ENCODE assay signal across 8 mouse cellular contexts in the genomic region with DNA sequence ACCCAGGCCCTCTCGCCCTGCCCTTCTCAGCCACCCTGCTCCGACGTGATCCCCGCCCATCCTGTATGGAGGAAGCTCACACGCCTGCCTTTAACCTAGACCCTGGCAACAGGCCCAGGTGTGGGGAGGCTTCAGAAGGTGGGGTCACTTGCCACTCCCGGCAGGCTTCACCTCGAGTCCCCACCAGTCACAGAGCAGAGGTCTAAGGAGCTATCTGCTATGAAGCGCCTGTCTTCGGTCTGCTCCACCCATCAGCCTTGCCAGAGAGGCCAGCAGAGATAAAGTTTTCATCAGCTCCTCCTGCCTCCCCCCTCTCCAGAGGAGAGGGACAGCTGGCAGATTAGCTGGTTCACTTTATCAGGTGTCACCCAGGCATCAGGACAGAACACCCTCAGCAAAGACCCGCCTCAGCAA. TPM values are rescaled to one million over a fixed set of nuclear protein-coding genes. Genes with fewer than 3 reads are reported as not detected.
A peak's percentile ranks its signal among the peaks of the same experiment; 100 is the strongest.
DNase-seq lines count a peak whose midpoint lies in the region; ATAC-seq and TF ChIP-seq lines count a peak whose summit lies in the region.

No protein-coding gene starts in this region.

- H3K4me2 ChIP-seq in neural tube, embryonic 13.5 days = no peak overlapping the region
- no peak overlapping the region for H3K4me2 ChIP-seq in neural tube, embryonic 15.5 days
- peak overlapping the region; percentile 18; the same call in 1 of the 2 replicates for H3K4me2 ChIP-seq in intestine, postnatal 0 days (replicated peaks; ENCODE audit: low read depth)
- H3K4me2 ChIP-seq in stomach, postnatal 0 days (replicated peaks; ENCODE audit: low read depth) = no peak overlapping the region

- peak overlapping the region; percentile 18; the same call in 1 of the 2 replicates for H3K9ac ChIP-seq in neural tube, embryonic 13.5 days
- H3K9ac ChIP-seq in neural tube, embryonic 15.5 days (replicated peaks) = no peak overlapping the region
- no peak overlapping the region for H3K9ac ChIP-seq in intestine, postnatal 0 days (ENCODE audit: low read depth, low read length)
- 0 out of 2 replicates have a peak overlapping the region, but pooled peaks have one; percentile 13 for H3K9ac ChIP-seq in stomach, postnatal 0 days (ENCODE audit: low read length)

- no peaks in the 10 kb centered on the region for H3K36me3 ChIP-seq in neural tube, embryonic 13.5 days
- H3K36me3 ChIP-seq in neural tube, embryonic 15.5 days = no peaks in the 10 kb centered on the region
- H3K36me3 ChIP-seq in intestine, postnatal 0 days (ENCODE audit: control insufficient read depth, insufficient read depth) = peaks cover 32% of the 10 kb centered on the region
- no peaks in the 10 kb centered on the region for H3K36me3 ChIP-seq in stomach, postnatal 0 days (ENCODE audit: control insufficient read depth, insufficient read depth, low read length)

- no peak for TF ChIP-seq EP300 in stomach, postnatal 0 days (optimal IDR thresholded peaks at IDR 0.05)

- ATAC-seq in neural tube, embryonic 13.5 days (ENCODE audit: low read depth) = no peak
- no peak for ATAC-seq in neural tube, embryonic 15.5 days (ENCODE audit: low FRiP score)
- ATAC-seq in intestine, postnatal 0 days = no peak
- ATAC-seq in stomach, postnatal 0 days (ENCODE audit: low FRiP score, low TSS enrichment) = no peak

- peaks cover 17% of the 10 kb centered on the region for H3K4me1 ChIP-seq in neural tube, embryonic 13.5 days (replicated peaks)
- H3K4me1 ChIP-seq in neural tube, embryonic 15.5 days = peaks cover 24% of the 10 kb centered on the region
- 0 out of 2 replicates have a peak, but pooled peaks cover 4% of the 10 kb centered on the region for H3K4me1 ChIP-seq in intestine, postnatal 0 days (replicated peaks; ENCODE audit: control insufficient read depth, insufficient read depth, low read length)
- H3K4me1 ChIP-seq in stomach, postnatal 0 days (replicated peaks; ENCODE audit: control insufficient read depth, insufficient read depth) = peaks cover 2% of the 10 kb centered on the region

- WGBS in neural tube, embryonic 13.5 days = 75% methylated on average over 10 of the region's 10 CpGs
- WGBS in neural tube, embryonic 15.5 days = 70% methylated on average over 10 of the region's 10 CpGs
- 20% methylated on average over 10 of the region's 10 CpGs for WGBS in intestine, postnatal 0 days
- 31% methylated on average over 10 of the region's 10 CpGs for WGBS in stomach, postnatal 0 days

- no peak for TF ChIP-seq CTCF in intestine, postnatal 0 days (IDR thresholded peaks at IDR 0.05; ENCODE audit: low read depth)
- TF ChIP-seq CTCF in stomach, postnatal 0 days (IDR thresholded peaks at IDR 0.05; ENCODE audit: low read depth) = no peak

- peak; percentile 49 for DNase-seq in heart, adult 8-10 months (ENCODE audit: low spot score)
- peak; percentile 65 for DNase-seq in stomach, postnatal 0 days (ENCODE audit: low spot score)
- no peak for DNase-seq in layer of hippocampus, adult 9-10 months (ENCODE audit: low spot score)
- DNase-seq in layer of hippocampus, adult 8-10 months (ENCODE audit: low spot score in 2 of 2) = no peak
- DNase-seq in kidney, adult 9 months = no peak

- H3K9me3 ChIP-seq in neural tube, embryonic 13.5 days = no peaks in the 10 kb centered on the region
- no peaks in the 10 kb centered on the region for H3K9me3 ChIP-seq in neural tube, embryonic 15.5 days (replicated peaks)
- H3K9me3 ChIP-seq in intestine, postnatal 0 days (ENCODE audit: control insufficient read depth) = no peaks in the 10 kb centered on the region
- no peaks in the 10 kb centered on the region for H3K9me3 ChIP-seq in stomach, postnatal 0 days (ENCODE audit: control insufficient read depth, low read length)

- H3K4me3 ChIP-seq in neural tube, embryonic 13.5 days = no peak overlapping the region
- no peak overlapping the region for H3K4me3 ChIP-seq in neural tube, embryonic 15.5 days (replicated peaks)
- no peak overlapping the region for H3K4me3 ChIP-seq in intestine, postnatal 0 days (ENCODE audit: low read depth, low read length)
- H3K4me3 ChIP-seq in stomach, postnatal 0 days (ENCODE audit: low read depth, low read length) = no peak overlapping the region

- H3K27me3 ChIP-seq in neural tube, embryonic 13.5 days = no peaks in the 10 kb centered on the region
- no peaks in the 10 kb centered on the region for H3K27me3 ChIP-seq in neural tube, embryonic 15.5 days (replicated peaks)
- H3K27me3 ChIP-seq in intestine, postnatal 0 days (replicated peaks; ENCODE audit: control insufficient read depth, insufficient read depth, low read length) = no peaks in the 10 kb centered on the region
- no peaks in the 10 kb centered on the region for H3K27me3 ChIP-seq in stomach, postnatal 0 days (ENCODE audit: control insufficient read depth, insufficient read depth, low read length)

- H3K27ac ChIP-seq in neural tube, embryonic 13.5 days (replicated peaks) = no peak overlapping the region
- no peak overlapping the region for H3K27ac ChIP-seq in neural tube, embryonic 15.5 days (replicated peaks)
- H3K27ac ChIP-seq in intestine, postnatal 0 days (ENCODE audit: low read depth, low read length) = no peak overlapping the region
- H3K27ac ChIP-seq in stomach, postnatal 0 days (replicated peaks) = no peak overlapping the region

RNA-seq across cellular contexts. Expression of a gene that starts 4.2 kb away (rescaled TPM):
- 8.7 and 10.5 TPM in 2 replicates for polyA plus RNA-seq in neural tube, embryonic 13.5 days (2015; fragmentation: Nextera tagmentation; extraction: Ambion mirVana)
- 19.2 and 19.6 TPM in 2 replicates for polyA plus RNA-seq in neural tube, embryonic 15.5 days (2015; fragmentation: Nextera tagmentation; extraction: Ambion mirVana)
- 10 to 100 TPM; 16.7 to 23.3 (median 21.1) TPM for total RNA-seq in heart, adult 8-10 months (2022)
- polyA plus RNA-seq in intestine, postnatal 0 days (2015; fragmentation: Nextera tagmentation; extraction: Ambion mirVana) = 7.1 and 8.9 TPM in 2 replicates
- 9.0 and 10.3 TPM in 2 replicates for polyA plus RNA-seq in stomach, postnatal 0 days (2015; fragmentation: Nextera tagmentation; extraction: Ambion mirVana)
- 10 to 100 TPM; 10.5 to 15.0 (median 10.6) TPM for total RNA-seq in layer of hippocampus, adult 8-10 months (2022)

RNA-seq across cellular contexts. Expression of a gene that starts 5.3 kb away (rescaled TPM):
- 7.5 and 7.8 TPM in 2 replicates for polyA plus RNA-seq in neural tube, embryonic 13.5 days (2015; fragmentation: Nextera tagmentation; extraction: Ambion mirVana)
- polyA plus RNA-seq in neural tube, embryonic 15.5 days (2015; fragmentation: Nextera tagmentation; extraction: Ambion mirVana) = 11.8 and 16.2 TPM in 2 replicates
- 100 to 1,000 TPM; 104 to 123 (median 113) TPM for total RNA-seq in heart, adult 8-10 months (2022)
- 129 and 141 TPM in 2 replicates for polyA plus RNA-seq in intestine, postnatal 0 days (2015; fragmentation: Nextera tagmentation; extraction: Ambion mirVana)
- polyA plus RNA-seq in stomach, postnatal 0 days (2015; fragmentation: Nextera tagmentation; extraction: Ambion mirVana) = 10.7 and 12.3 TPM in 2 replicates
- 1 to 10 TPM; 5.6 to 8.5 (median 6.5) TPM for total RNA-seq in layer of hippocampus, adult 8-10 months (2022)

RNA-seq across cellular contexts. Expression of a gene that starts 47.1 kb away (rescaled TPM):
- polyA plus RNA-seq in neural tube, embryonic 13.5 days (2015; fragmentation: Nextera tagmentation; extraction: Ambion mirVana) = 74.9 and 86.2 TPM in 2 replicates
- polyA plus RNA-seq in neural tube, embryonic 15.5 days (2015; fragmentation: Nextera tagmentation; extraction: Ambion mirVana) = 76.2 and 81.4 TPM in 2 replicates
- total RNA-seq in heart, adult 8-10 months (2022) = 10 to 100 TPM; 46.1 to 53.6 (median 50.1) TPM
- 75.0 and 89.9 TPM in 2 replicates for polyA plus RNA-seq in intestine, postnatal 0 days (2015; fragmentation: Nextera tagmentation; extraction: Ambion mirVana)
- polyA plus RNA-seq in stomach, postnatal 0 days (2015; fragmentation: Nextera tagmentation; extraction: Ambion mirVana) = 40.6 and 44.5 TPM in 2 replicates
- 100 to 1,000 TPM in 1 of 4 experiments, 10 to 100 TPM in 3; 91.1 to 104 (median 95.4) TPM for total RNA-seq in layer of hippocampus, adult 8-10 months (2022)

RNA-seq across cellular contexts. Expression of a gene that starts 56.5 kb away (rescaled TPM):
- polyA plus RNA-seq in neural tube, embryonic 13.5 days (2015; fragmentation: Nextera tagmentation; extraction: Ambion mirVana) = 5.9 and 6.1 TPM in 2 replicates
- polyA plus RNA-seq in neural tube, embryonic 15.5 days (2015; fragmentation: Nextera tagmentation; extraction: Ambion mirVana) = 4.7 and 7.2 TPM in 2 replicates
- total RNA-seq in heart, adult 8-10 months (2022) = 1 to 10 TPM; 4.4 to 6.2 (median 5.4) TPM
- 3.6 and 3.9 TPM in 2 replicates for polyA plus RNA-seq in intestine, postnatal 0 days (2015; fragmentation: Nextera tagmentation; extraction: Ambion mirVana)
- 5.7 and 7.3 TPM in 2 replicates for polyA plus RNA-seq in stomach, postnatal 0 days (2015; fragmentation: Nextera tagmentation; extraction: Ambion mirVana)
- total RNA-seq in layer of hippocampus, adult 8-10 months (2022) = 10 to 100 TPM in 1 of 4 experiments, 1 to 10 TPM in 3; 8.5 to 14.4 (median 9.0) TPM

RNA-seq across cellular contexts. Expression of a gene that starts 56.6 kb away (rescaled TPM):
- 2.5 and 2.6 TPM in 2 replicates for polyA plus RNA-seq in neural tube, embryonic 13.5 days (2015; fragmentation: Nextera tagmentation; extraction: Ambion mirVana)
- polyA plus RNA-seq in neural tube, embryonic 15.5 days (2015; fragmentation: Nextera tagmentation; extraction: Ambion mirVana) = 2.7 and 2.9 TPM in 2 replicates
- 1 to 10 TPM; 5.8 to 6.7 (median 6.7) TPM for total RNA-seq in heart, adult 8-10 months (2022)
- polyA plus RNA-seq in intestine, postnatal 0 days (2015; fragmentation: Nextera tagmentation; extraction: Ambion mirVana) = 1.3 and 1.5 TPM in 2 replicates
- polyA plus RNA-seq in stomach, postnatal 0 days (2015; fragmentation: Nextera tagmentation; extraction: Ambion mirVana) = 1.8 and 2.4 TPM in 2 replicates
- total RNA-seq in layer of hippocampus, adult 8-10 months (2022) = 1 to 10 TPM; 6.9 to 7.8 (median 7.6) TPM

Comparison
In these comparisons a context has a peak if more than half of its experiments do, and no peak if none do; other contexts are left out.
1. H3K9ac ChIP-seq: peak in neural tube, embryonic 13.5 days (single experiment) and stomach, postnatal 0 days (single experiment); none in neural tube, embryonic 15.5 days (single experiment) and intestine, postnatal 0 days (single experiment).
2. DNase-seq: peak in heart, adult 8-10 months (single experiment) and stomach, postnatal 0 days (single experiment); none in layer of hippocampus, adult 9-10 months (single experiment), layer of hippocampus, adult 8-10 months (0 of 2) and kidney, adult 9 months (single experiment).